ENCODE assay signal across 8 mouse cellular contexts in the genomic region with DNA sequence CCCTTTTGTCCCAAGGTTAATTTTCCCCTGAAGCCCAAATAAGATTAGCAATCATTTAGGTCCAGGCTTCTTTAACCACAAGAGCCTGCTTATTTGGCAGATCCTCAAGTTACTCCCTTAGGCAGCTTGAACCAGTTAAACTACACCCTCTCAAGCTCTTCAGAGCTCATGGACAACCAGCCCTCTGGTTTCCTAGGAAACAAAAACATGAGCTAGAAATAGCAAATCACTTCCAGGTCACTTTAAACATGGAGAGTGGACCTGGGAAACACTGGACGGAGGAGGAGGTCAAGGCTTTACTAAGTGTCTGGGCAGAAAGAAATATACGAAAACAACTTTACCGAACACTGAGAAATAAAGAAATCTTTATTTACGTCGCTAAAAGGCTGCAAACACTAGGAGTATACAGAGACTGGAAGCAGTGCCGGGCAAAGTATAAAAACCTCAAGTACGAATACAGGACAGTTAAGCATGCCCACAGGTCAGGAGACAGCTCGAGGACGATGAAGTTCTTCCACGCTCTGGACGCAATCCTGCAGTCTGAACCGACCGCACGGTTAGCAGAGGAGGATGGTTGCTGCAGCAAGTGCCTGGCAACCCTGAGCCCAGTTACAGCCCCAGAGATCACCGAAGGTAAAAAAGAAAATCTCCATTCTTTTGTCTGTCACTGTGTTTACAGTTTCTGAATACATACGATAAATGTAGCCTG. TPM values are rescaled to one million over a fixed set of nuclear protein-coding genes. Genes with fewer than 3 reads are reported as not detected.
DNase-seq lines count a peak whose midpoint lies in the region; ATAC-seq and TF ChIP-seq lines count a peak whose summit lies in the region.

No protein-coding gene starts in this region.

- peaks cover 13% of the 10 kb centered on the region; the same call in 1 of the 2 replicates for H3K36me3 ChIP-seq in hindbrain, postnatal 0 days (ENCODE audit: insufficient read depth, low read length)
- H3K36me3 ChIP-seq in hindbrain, embryonic 12.5 days: peaks cover 31% of the 10 kb centered on the region
- peaks cover 2% of the 10 kb centered on the region; the same call in 1 of the 2 replicates for H3K36me3 ChIP-seq in heart, adult 2 months (ENCODE audit: control insufficient read depth, insufficient read depth, low read length)
- peaks cover 31% of the 10 kb centered on the region for H3K36me3 ChIP-seq in limb, embryonic 13.5 days

- TF ChIP-seq EP300 in heart, adult 2 months (IDR thresholded peaks at IDR 0.05; ENCODE audit: insufficient read depth, low read depth, low read length): no peak

- peak; percentile 45; the same call in 1 of the 2 replicates for TF ChIP-seq POLR2A in heart, adult 2 months (IDR thresholded peaks at IDR 0.05; ENCODE audit: insufficient read depth, low read depth, low read length)

- DNase-seq in hindbrain, postnatal 0 days (ENCODE audit: low spot score): peak; percentile 59
- DNase-seq in adrenal gland, postnatal 25 days: peak; percentile 9
- DNase-seq in heart, adult 2 months: peak in 1 of 2 experiments; percentile 34
- no peak for DNase-seq in urinary bladder, postnatal 25 days (ENCODE audit: low spot score)
- DNase-seq in cerebellum, postnatal 4 days (ENCODE audit: low spot score in 2 of 2): no peak
- no peak for DNase-seq in cerebellum, adult 11-12 months

- H3K4me2 ChIP-seq in hindbrain, postnatal 0 days (ENCODE audit: low read depth, low read length): 0 out of 2 replicates have a peak overlapping the region, but pooled peaks have one; percentile 19
- no peak overlapping the region for H3K4me2 ChIP-seq in hindbrain, embryonic 12.5 days (replicated peaks)
- 0 out of 2 replicates have a peak overlapping the region, but pooled peaks have one; percentile 12 for H3K4me2 ChIP-seq in limb, embryonic 13.5 days (replicated peaks)

- H3K27me3 ChIP-seq in hindbrain, postnatal 0 days (ENCODE audit: insufficient read depth, low read length): no peaks in the 10 kb centered on the region
- H3K27me3 ChIP-seq in hindbrain, embryonic 12.5 days: no peaks in the 10 kb centered on the region
- H3K27me3 ChIP-seq in heart, adult 2 months (ENCODE audit: control insufficient read depth, insufficient read depth, low read length): no peaks in the 10 kb centered on the region
- no peaks in the 10 kb centered on the region for H3K27me3 ChIP-seq in limb, embryonic 13.5 days

- no peaks in the 10 kb centered on the region for H3K79me2 ChIP-seq in heart, adult 2 months (replicated peaks; ENCODE audit: control insufficient read depth, insufficient read depth, low read length)

- H3K4me3 ChIP-seq in hindbrain, postnatal 0 days (ENCODE audit: low read length): no peak overlapping the region
- no peak overlapping the region for H3K4me3 ChIP-seq in hindbrain, embryonic 12.5 days
- H3K4me3 ChIP-seq in heart, adult 2 months: peak overlapping the region; percentile 49
- H3K4me3 ChIP-seq in limb, embryonic 13.5 days: no peak overlapping the region

- intact Hi-C loops in heart, adult 2 months (cut with DNase I): no loop called here

- H3K27ac ChIP-seq in hindbrain, postnatal 0 days: no peak overlapping the region
- H3K27ac ChIP-seq in hindbrain, embryonic 12.5 days: no peak overlapping the region
- H3K27ac ChIP-seq in heart, adult 2 months: peak overlapping the region; percentile 74
- H3K27ac ChIP-seq in limb, embryonic 13.5 days: peak overlapping the region; percentile 44; the same call in 1 of the 2 replicates

- no peak for TF ChIP-seq CTCF in hindbrain, postnatal 0 days (IDR thresholded peaks at IDR 0.05; ENCODE audit: low read depth)
- TF ChIP-seq CTCF in heart, adult 2 months (IDR thresholded peaks at IDR 0.05): no peak

- H3K9ac ChIP-seq in hindbrain, postnatal 0 days (replicated peaks; ENCODE audit: low read length): no peak overlapping the region
- H3K9ac ChIP-seq in hindbrain, embryonic 12.5 days: no peak overlapping the region
- H3K9ac ChIP-seq in heart, adult 2 months (ENCODE audit: low read depth, low read length): peak overlapping the region; percentile 28
- no peak overlapping the region for H3K9ac ChIP-seq in limb, embryonic 13.5 days

- H3K9me3 ChIP-seq in hindbrain, postnatal 0 days (ENCODE audit: low read length): no peaks in the 10 kb centered on the region
- 0 out of 2 replicates have a peak, but pooled peaks cover 4% of the 10 kb centered on the region for H3K9me3 ChIP-seq in hindbrain, embryonic 12.5 days (replicated peaks)
- H3K9me3 ChIP-seq in limb, embryonic 13.5 days: no peaks in the 10 kb centered on the region

- no peaks in the 10 kb centered on the region for H3K4me1 ChIP-seq in hindbrain, postnatal 0 days (ENCODE audit: insufficient read depth, low read length)
- H3K4me1 ChIP-seq in hindbrain, embryonic 12.5 days: no peaks in the 10 kb centered on the region
- peaks cover 9% of the 10 kb centered on the region for H3K4me1 ChIP-seq in heart, adult 2 months (ENCODE audit: control insufficient read depth, insufficient read depth, low read length)
- peaks cover 18% of the 10 kb centered on the region for H3K4me1 ChIP-seq in limb, embryonic 13.5 days

- ATAC-seq in hindbrain, postnatal 0 days: peak; percentile 68; the same call in 1 of the 2 replicates
- no peak for ATAC-seq in hindbrain, embryonic 12.5 days (ENCODE audit: low FRiP score)
- ATAC-seq in limb, embryonic 13.5 days (ENCODE audit: low FRiP score, low read depth): peak; percentile 59

- WGBS in hindbrain, postnatal 0 days: 76% methylated on average over 16 of the region's 16 CpGs
- WGBS in hindbrain, embryonic 12.5 days: 86% methylated on average over 16 of the region's 16 CpGs
- 35% methylated on average over 16 of the region's 16 CpGs for WGBS in heart, adult 2 months
- 73% methylated on average over 16 of the region's 16 CpGs for WGBS in limb, embryonic 13.5 days

RNA-seq across cellular contexts. Expression of a gene that starts 22.8 kb away (rescaled TPM):
- 114 and 129 TPM in 2 replicates for total RNA-seq in hindbrain, postnatal 0 days (2014; rRNA removed)
- polyA plus RNA-seq in hindbrain, postnatal 0 days (2015; fragmentation: Nextera tagmentation; extraction: Ambion mirVana): 166 and 176 TPM in 2 replicates
- 230 and 240 TPM in 2 replicates for polyA plus RNA-seq in hindbrain, embryonic 12.5 days (2016; fragmentation: Nextera tagmentation; extraction: Ambion mirVana)
- 239 and 257 TPM in 2 replicates for total RNA-seq in adrenal gland, postnatal 25 days (2021)
- total RNA-seq in heart, adult 2 months (2021): 100 to 1,000 TPM; 140 to 158 TPM
- 78.3 and 124 TPM in 2 replicates for polyA plus RNA-seq in heart, adult 2 months (2012; rRNA removed)
- 321 and 323 TPM in 2 replicates for polyA plus RNA-seq in limb, embryonic 13.5 days (2015; fragmentation: Nextera tagmentation; extraction: Ambion mirVana)

RNA-seq across cellular contexts. Expression of a gene that starts 23.0 kb away (rescaled TPM):
- 9.9 and 15.1 TPM in 2 replicates for total RNA-seq in hindbrain, postnatal 0 days (2014; rRNA removed)
- 10.2 and 12.8 TPM in 2 replicates for polyA plus RNA-seq in hindbrain, postnatal 0 days (2015; fragmentation: Nextera tagmentation; extraction: Ambion mirVana)
- polyA plus RNA-seq in hindbrain, embryonic 12.5 days (2016; fragmentation: Nextera tagmentation; extraction: Ambion mirVana): 18.0 and 22.4 TPM in 2 replicates
- total RNA-seq in adrenal gland, postnatal 25 days (2021): 24.0 and 32.1 TPM in 2 replicates
- total RNA-seq in heart, adult 2 months (2021): 10 to 100 TPM; 12.7 to 16.2 TPM
- polyA plus RNA-seq in heart, adult 2 months (2012; rRNA removed): 19.9 and 31.8 TPM in 2 replicates
- 19.8 and 20.4 TPM in 2 replicates for polyA plus RNA-seq in limb, embryonic 13.5 days (2015; fragmentation: Nextera tagmentation; extraction: Ambion mirVana)

RNA-seq across cellular contexts. Expression of a gene that starts 23.1 kb away (rescaled TPM):
- total RNA-seq in hindbrain, postnatal 0 days (2014; rRNA removed): 7.4 and 13.0 TPM in 2 replicates
- 10.7 and 12.2 TPM in 2 replicates for polyA plus RNA-seq in hindbrain, postnatal 0 days (2015; fragmentation: Nextera tagmentation; extraction: Ambion mirVana)
- polyA plus RNA-seq in hindbrain, embryonic 12.5 days (2016; fragmentation: Nextera tagmentation; extraction: Ambion mirVana): 21.1 and 21.3 TPM in 2 replicates
- 20.9 and 28.0 TPM in 2 replicates for total RNA-seq in adrenal gland, postnatal 25 days (2021)
- total RNA-seq in heart, adult 2 months (2021): 10 to 100 TPM; 13.3 to 17.6 TPM
- 5.5 and 9.9 TPM in 2 replicates for polyA plus RNA-seq in heart, adult 2 months (2012; rRNA removed)
- polyA plus RNA-seq in limb, embryonic 13.5 days (2015; fragmentation: Nextera tagmentation; extraction: Ambion mirVana): 23.9 and 25.4 TPM in 2 replicates

RNA-seq across cellular contexts. Expression of a gene that starts 46.2 kb away (rescaled TPM):
- total RNA-seq in hindbrain, postnatal 0 days (2014; rRNA removed): 53.0 and 55.2 TPM in 2 replicates
- polyA plus RNA-seq in hindbrain, postnatal 0 days (2015; fragmentation: Nextera tagmentation; extraction: Ambion mirVana): 72.9 and 78.7 TPM in 2 replicates
- polyA plus RNA-seq in hindbrain, embryonic 12.5 days (2016; fragmentation: Nextera tagmentation; extraction: Ambion mirVana): 76.0 and 79.9 TPM in 2 replicates
- 120 and 150 TPM in 2 replicates for total RNA-seq in adrenal gland, postnatal 25 days (2021)
- 10 to 100 TPM; 51.5 to 56.2 TPM for total RNA-seq in heart, adult 2 months (2021)
- 16.3 and 37.5 TPM in 2 replicates for polyA plus RNA-seq in heart, adult 2 months (2012; rRNA removed)
- 115 and 121 TPM in 2 replicates for polyA plus RNA-seq in limb, embryonic 13.5 days (2015; fragmentation: Nextera tagmentation; extraction: Ambion mirVana)

Comparison
In these comparisons a context has a peak if more than half of its experiments do, and no peak if none do; other contexts are left out.
1. DNase-seq: peak in hindbrain, postnatal 0 days (single experiment) and adrenal gland, postnatal 25 days (single experiment); none in urinary bladder, postnatal 25 days (single experiment), cerebellum, postnatal 4 days (0 of 2) and cerebellum, adult 11-12 months (single experiment).
2. H3K27ac ChIP-seq: peak in heart, adult 2 months (single experiment) and limb, embryonic 13.5 days (single experiment); none in hindbrain, postnatal 0 days (single experiment) and hindbrain, embryonic 12.5 days (single experiment).